Mouse (Mus musculus) ovary, adult 18-20 months (tissue): ENCODE data around the gene Mrps21.
A peak's percentile ranks its signal among the peaks of the same experiment; 100 is the strongest.
"Not testable (repeated sequence)": the region's sequence is repeated elsewhere in the genome, so short reads cannot be mapped to it uniquely, and the experiment has no call there.

Source experiments
- DNase-seq: peaks from one replicate; pipeline ENCODE4 v3.0.0; 2022; ENCODE audit warnings: low spot score, mixed read lengths

Mrps21 gene

GRCm38 (mm10) chr3:95871392-95871867 lies at the start of gene Mrps21:
TSS of gene Mrps21 (minus strand) at chr3:95871519.
- peak; percentile 83 for DNase-seq

- DNase-seq = not testable (repeated sequence)
These were observed 49.2 kb upstream of the Mrps21 start for GRCm38 (mm10) chr3:95920532-95920931.

- no peak for DNase-seq
These were observed 45.4 kb upstream of the Mrps21 start for GRCm38 (mm10) chr3:95916760-95917159.

GRCm38 (mm10) chr3:95914706-95915105 lies 43.4 kb upstream of the Mrps21 start:
- no peak for DNase-seq

DNA sequence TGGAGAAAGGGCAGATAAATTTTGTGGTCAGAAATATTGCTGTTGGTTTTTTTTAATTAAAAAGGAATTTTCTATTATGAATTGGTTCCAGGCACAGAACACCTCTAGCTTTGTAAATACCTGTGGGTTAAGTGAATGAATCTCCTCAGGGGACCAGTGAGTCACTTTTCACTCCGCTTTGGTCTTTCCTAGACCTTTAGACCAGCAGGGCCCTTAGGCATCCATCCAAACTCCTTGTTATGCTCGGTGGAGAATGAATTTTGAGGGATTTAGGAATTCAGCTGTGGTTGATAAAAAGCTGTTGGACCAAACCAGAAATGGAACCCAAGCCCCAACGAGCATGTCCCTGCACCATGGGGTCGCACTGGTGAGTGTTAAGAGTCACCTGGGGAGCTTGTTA lies 36.3 kb upstream of the Mrps21 start:
- DNase-seq = no peak

DNA sequence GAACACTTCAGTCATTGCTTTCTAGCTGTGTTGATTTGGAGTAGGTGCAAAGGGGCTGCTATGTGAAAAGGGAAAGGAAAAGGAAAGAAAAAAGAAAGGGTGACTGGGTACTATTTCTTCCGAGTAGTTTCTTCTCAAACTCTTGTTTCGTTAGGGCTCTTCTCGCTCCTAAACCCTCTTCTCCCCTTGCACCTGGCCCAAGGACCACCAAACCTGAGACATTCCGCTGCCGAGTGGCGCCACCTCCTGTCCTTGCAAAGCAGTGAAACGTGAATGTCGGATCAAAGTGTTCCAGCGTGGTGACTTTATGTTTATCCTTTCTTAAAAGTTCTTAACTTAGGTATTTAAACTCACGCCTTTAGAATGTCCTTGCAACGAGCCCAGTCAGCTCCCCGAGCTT lies 35.5 kb upstream of the Mrps21 start:
- DNase-seq = no peak

DNA sequence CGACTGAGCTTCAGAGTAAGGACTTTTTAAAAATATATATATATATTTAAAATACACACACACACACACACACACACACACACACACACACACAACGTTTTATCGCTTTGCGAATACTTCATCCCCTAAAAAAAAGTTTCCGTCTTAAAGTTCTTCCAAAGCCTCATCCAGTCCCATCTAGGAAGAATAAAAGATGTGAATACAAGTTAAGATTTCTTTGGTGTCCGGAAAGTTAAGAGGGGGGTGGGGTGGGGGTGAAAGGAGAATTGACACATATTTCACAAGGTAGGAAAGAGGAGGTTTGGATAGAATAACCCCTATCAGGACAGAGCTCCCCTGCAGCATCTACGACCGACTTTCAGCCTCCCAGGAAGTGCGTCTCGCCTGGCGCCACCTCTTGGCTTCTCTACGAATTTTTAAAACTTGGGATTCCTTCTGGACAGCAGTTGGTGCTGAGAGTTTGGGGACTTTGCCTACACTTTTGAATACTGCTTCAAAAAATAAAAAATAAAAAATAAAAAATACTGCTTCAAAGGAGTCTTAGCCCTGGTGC lies 34.7 kb upstream of the Mrps21 start:
- peak; percentile 42 for DNase-seq

DNA sequence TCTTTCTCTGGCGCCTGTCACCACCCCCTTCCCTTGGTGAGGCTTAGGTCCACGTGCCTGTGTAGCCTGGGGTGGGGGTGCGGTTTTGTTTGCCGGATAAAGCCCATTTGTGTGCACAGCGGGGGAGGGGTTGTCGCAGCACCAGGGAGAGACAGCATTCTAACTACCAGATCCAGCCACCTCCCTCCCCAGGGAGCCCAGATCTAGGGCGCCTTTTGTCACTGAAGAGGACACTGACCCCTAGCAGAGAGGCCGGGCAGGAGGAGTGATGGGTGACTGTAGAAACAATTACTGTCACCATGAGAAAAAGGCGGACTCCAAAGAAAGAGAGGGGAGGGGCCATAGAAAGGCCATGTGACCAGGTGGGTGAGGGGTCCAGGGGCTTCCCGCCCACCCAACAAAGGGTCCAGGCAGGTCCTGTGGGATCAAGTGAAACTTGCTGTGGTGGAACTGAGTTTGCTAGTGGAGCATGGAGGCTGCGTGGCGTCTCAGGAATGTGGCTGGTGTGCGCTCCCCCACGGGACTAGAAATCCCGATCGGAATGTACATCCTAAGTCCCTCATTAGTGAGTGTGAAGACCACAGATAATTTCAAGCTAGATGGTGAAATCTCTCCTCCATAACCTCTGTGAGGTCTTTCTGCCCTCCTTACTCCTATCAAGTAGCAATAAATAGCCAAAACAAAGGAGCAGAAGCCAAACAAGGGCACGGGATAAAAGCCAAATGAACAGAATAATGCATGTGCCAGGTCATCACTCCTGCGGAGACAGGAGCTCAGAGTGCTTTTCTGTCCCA lies 34.0 kb upstream of the Mrps21 start:
- DNase-seq = no peak

GRCm38 (mm10) chr3:95904568-95904967 lies 33.2 kb upstream of the Mrps21 start, which contains the start of gene Car14:
TSS of gene Car14 (minus strand) at chr3:95904691.
- DNase-seq = peak; percentile 28

GRCm38 (mm10) chr3:95903753-95904502 lies 32.6 kb upstream of the Mrps21 start:
- no peak for DNase-seq

DNA sequence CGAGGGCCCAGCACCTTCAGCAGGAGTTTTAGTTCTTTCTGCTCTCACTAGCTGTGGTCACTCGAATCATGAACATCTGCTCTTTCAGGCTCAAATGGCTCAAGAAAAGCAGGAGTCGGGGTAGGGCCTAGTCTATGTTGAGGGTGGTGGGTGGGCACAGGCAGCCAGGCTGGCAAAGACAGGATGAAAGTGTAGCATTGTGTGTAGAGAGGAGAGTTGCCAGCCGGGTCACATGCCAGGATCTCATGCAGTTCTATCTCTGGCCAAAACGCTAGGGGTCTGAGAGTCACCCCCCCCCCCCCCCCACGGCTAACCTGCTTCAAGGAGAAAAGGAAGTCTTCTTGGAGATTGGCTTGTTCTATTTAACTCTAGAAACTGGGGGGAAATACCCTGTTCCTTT lies 31.3 kb upstream of the Mrps21 start:
- no peak for DNase-seq

GRCm38 (mm10) chr3:95902373-95902625 lies 31.0 kb upstream of the Mrps21 start:
- no peak for DNase-seq

GRCm38 (mm10) chr3:95901616-95902372 lies 30.5 kb upstream of the Mrps21 start:
- no peak for DNase-seq

DNA sequence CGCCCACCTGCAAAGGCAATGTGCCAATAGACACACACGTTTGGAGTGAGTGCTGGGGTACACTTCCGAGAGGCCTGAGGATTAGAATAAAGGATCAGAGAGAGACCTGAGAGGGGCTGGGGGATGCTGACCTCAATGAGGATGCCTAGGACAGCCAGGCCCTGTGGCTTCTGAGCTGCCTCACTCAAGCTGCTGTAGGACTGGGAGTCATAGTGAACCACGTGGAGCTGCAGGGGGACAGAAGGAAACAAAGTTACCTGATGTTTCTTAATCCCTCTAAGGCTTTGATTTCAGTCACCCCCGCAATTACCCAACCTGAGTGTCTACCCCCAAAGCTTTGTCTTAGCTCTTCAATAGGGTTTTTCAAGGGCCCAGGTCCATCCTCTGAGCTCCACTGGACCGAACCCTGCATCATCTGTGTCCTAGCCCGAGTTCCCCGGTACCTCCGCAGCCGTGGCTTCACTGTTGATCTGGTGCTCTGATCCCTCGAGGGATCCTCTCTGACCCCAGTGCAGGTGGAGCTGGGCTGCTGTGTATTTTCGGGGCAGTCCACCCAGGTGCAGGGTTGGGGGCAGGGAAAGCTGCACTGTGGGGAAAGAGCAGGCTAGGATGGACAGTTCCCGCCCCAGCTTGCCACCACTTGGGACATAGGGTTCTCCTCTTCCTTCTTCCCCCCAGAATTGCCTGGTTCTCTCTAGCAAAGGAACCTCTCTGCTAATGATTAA lies 28.6 kb upstream of the Mrps21 start:
- DNase-seq = no peak

DNA sequence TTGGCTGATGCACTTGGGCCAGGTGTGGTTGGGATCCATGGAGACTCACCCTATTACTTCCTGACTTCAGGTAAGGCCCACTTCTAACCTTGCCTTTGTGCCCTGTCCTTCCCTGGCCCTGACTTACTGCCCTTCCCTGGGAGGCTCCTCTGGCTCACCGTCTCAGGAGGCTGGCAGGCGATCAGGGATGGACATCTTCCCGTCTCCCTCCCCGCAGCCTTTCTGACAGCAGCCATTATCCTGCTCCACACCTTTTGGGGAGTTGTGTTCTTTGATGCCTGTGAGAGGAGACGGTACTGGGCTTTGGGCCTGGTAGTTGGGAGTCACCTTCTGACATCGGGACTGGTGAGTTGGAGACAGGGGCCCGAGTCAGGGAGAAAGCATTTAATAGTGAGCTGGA lies 24.2 kb upstream of the Mrps21 start:
- not testable (repeated sequence) for DNase-seq

DNA sequence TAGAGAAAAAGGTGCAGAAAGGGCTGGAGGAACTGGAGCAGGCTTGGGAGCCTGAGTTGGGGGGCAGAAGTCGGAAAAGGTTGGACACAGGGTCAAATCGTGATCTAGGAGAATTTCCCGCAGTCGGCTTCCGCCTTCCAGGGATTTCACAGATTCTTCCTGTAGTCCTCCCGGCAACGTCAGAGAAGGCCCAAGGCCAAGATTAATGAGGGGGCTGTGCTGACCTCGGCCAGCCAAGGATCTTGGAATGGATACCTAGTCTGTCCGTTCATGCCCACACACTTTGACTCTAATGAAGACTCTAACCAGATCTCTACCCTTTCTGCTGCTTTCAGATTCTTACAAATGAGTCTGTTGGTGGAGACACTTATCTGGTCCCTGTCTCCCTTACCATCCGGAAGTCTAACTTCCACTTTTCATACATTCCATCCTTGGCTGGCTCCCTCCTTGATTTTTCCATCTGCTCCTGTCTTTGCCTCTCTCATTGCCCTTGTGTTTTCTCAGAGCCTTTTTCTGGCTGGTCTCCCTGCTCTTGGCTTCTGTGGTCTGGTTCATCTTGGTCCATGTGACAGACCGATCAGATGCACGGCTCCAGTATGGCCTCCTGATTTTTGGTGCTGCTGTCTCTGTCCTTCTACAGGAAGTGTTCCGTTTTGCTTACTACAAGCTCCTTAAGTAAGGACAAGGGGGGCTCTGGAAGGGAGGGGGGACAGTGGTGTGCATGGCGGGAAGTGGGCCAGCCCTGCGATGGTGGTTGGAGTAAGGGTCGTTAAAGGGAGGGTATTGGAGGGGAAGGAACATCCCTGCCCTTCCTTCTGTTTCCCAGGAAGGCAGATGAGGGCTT lies 23.2 kb upstream of the Mrps21 start:
- DNase-seq = peak; percentile 71

DNA sequence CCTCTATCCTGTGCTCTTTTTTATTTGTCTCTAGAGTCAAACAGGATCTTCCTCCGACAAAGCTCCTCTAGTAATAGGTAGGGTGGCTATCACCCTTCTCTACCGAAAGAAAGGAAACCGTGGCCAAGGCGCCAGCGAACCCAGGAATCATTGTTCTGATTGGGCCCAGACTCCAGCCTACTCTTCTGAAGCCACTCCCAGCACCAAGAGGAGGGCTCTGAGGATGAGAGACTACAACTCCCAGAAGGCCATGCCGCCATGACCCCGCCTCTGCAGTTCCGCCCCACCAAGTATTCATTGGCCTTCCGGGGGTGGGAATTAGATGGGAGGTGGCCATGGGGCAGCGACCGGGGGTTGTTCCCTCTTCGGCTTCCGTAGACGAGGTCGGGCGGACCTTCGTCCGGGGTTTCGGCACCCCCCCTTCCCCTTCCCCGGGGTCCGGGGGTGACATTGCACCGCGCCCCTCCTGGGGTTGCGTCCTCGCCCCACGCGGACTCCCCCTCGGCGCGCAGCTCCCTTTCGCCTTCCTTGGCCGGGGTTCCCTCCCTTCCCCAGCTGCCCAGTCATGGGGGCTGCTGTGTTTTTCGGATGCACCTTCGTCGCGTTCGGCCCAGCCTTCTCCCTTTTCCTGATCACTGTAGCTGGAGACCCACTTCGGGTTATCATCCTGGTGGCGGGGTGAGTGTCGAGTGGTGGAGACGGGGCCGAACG lies 22.4 kb upstream of the Mrps21 start, which contains the start of gene Aph1a:
Aph1a (plus strand) TSS at position 364 of the 711 bp plus-strand sequence.
- DNase-seq = peak; percentile 98

DNA sequence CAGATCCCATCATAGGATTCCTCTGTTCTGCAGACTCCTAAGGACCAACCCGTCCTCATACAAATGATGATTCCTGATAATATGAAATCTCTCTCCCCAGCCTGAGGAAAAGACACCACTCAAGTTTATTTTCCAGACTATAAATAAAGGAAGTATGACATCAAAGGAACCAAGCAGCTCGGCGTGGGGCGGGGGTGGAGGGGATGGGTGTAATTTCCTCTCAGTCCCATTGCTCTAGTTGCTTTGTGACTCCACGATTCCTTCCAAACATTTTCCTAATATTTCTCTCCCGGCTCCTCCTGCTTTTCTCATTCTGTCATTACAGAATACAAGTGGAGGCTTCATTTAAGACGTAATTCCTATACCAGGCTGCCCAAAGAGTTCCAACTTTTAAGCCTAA lies 21.8 kb upstream of the Mrps21 start:
- no peak for DNase-seq

DNA sequence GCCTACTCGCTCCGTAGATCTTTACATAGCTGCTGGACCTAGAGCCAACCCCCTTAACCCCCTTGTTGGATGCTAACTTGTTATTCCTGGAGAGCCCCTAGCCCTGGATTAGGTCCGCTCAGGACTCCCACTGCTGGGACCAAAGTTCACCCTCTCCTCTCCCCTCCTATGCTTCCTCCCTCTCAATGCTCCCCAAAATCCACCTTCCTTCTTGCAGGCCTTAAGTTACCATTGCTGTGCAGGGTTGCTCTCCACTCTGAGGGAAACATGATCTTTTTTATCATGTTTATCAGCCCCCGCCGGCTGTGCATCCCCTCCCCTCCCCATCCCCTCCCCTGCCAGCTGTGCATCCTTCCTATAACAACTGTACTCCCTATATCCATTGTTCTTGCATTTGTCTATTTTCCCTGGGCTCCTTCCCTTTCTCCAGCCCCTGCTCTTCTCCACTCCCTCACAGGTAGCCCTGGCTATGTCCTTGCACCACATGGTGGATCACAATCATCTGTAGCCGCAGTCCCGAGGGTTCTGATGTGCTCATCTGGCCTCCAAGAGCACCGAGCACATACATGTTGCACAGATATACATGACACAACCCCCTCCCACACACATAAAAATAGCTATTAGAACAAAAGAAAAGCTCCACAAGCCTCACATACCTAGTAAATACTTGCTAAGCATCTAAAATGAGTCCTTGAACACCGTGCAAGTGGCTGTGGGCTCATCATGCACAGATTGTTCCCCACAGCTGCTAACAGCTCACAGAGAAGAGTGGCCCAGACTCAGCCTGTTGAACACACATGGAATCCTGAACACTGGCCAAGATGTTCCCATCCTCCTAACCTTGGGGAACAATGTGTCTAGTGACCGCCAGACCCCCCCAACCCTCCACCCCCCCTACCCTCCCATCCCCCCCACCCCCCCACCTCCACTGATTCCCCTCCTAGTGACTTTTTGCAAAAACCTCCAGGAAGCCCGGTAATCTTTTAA lies 21.0 kb upstream of the Mrps21 start:
- no peak for DNase-seq
